Mouse (Mus musculus): ENCODE data around the gene Snrk. TPM values are rescaled to one million over a fixed set of nuclear protein-coding genes. Genes with fewer than 3 reads are reported as not detected.
A peak's percentile ranks its signal among the peaks of the same experiment; 100 is the strongest.

Snrk gene
- polyA plus RNA-seq, 1 experiment from 2014 or later = 49.4 TPM

DNA sequence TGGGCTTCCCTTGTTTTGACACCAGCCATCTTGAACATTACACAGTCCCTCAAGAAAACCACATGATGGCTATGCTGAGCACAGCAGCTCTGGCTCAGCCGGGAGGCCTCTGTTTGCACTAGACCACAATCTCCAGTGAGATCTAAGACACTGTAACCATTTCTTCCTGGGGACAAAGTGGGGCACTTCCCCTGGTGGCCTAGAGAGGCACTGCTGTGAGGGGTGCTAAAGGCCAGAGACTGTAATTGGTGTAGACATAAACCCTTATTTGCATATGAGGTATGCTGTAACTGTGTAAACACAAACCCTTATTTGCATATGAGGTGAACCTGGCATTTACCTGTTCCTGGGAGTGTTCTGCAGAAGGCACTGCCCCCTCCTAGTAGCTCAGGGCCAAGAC lies 71.7 kb downstream of the Snrk start:
- Histone ChIP-seq H3K36me3 (no peaks in the 10 kb centered on the region), H3K27me3 (replicated peaks) (no peaks in the 10 kb centered on the region), H3K4me2 (replicated peaks) (no peak overlapping the region), H3K9me3 (no peaks in the 10 kb centered on the region), H3K27ac (no peak overlapping the region), H3K9ac (no peak overlapping the region), H3K4me1 (replicated peaks) (0 out of 2 replicates have a peak, but pooled peaks cover 15% of the 10 kb centered on the region), H3K4me3 (replicated peaks) (no peak overlapping the region)
- WGBS = 36% methylated on average over 1 of the region's 1 CpGs
- peak; percentile 64; the same call in 1 of the 2 replicates for ATAC-seq

- no peak for ATAC-seq
- no peak overlapping the region for H3K9ac ChIP-seq
- H3K27me3 ChIP-seq (replicated peaks) = no peaks in the 10 kb centered on the region
- no peak overlapping the region for H3K4me2 ChIP-seq (replicated peaks)
- H3K9me3 ChIP-seq = no peaks in the 10 kb centered on the region
- H3K4me1 ChIP-seq (replicated peaks) = peaks cover 8% of the 10 kb centered on the region
- no peaks in the 10 kb centered on the region for H3K36me3 ChIP-seq
- H3K4me3 ChIP-seq (replicated peaks) = no peak overlapping the region
- no peak overlapping the region for H3K27ac ChIP-seq
- WGBS = 63% methylated on average over 5 of the region's 5 CpGs
Measured at GRCm38 (mm10) chr9:122193361-122193760, 76.3 kb downstream of the Snrk start.

GRCm38 (mm10) chr9:122193823-122194222 lies 76.8 kb downstream of the Snrk start:
- Histone ChIP-seq H3K4me2 (replicated peaks) (no peak overlapping the region), H3K9ac (no peak overlapping the region), H3K27me3 (replicated peaks) (no peaks in the 10 kb centered on the region), H3K4me1 (replicated peaks) (peaks cover 8% of the 10 kb centered on the region), H3K9me3 (no peaks in the 10 kb centered on the region), H3K27ac (no peak overlapping the region), H3K36me3 (no peaks in the 10 kb centered on the region), H3K4me3 (replicated peaks) (no peak overlapping the region)
- WGBS = 78% methylated on average over 5 of the region's 5 CpGs
- ATAC-seq = no peak

DNA sequence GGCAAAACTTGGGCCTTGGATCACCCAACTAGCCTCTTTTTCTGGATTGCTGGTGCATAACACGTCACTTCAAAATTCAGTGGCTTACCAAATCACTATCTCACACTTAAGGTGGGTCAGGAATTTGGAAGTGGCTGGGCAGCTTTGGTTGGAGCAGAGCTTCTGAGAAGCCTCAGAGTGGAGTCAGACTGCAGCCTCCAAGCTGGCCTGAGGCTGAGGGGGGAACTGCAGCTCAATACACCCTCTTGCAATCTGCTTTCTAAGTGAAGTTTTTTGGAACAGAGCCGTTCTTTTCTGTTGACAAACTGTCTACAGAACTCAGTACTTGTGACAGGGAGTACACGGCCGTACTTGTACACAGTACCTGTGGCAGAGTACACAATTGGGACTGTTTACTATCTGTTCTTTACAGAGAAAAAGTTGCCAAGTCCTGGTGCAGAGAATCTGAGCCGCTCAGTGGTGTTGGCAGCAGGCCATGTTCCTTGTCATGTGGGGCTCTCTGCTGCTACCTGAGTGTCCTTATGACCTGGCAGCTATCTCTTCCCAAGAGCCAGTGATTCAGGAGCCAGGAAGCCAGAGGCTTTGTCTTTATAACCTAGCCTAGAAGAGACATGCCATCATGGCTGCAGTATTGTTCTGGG lies 78.1 kb downstream of the Snrk start:
- Histone ChIP-seq H3K4me3 (replicated peaks) (no peak overlapping the region), H3K4me1 (replicated peaks) (peaks cover 11% of the 10 kb centered on the region), H3K36me3 (no peaks in the 10 kb centered on the region), H3K27me3 (replicated peaks) (no peaks in the 10 kb centered on the region), H3K4me2 (replicated peaks) (no peak overlapping the region), H3K9ac (no peak overlapping the region), H3K9me3 (no peaks in the 10 kb centered on the region), H3K27ac (no peak overlapping the region)
- ATAC-seq = peak; percentile 57; the same call in 1 of the 2 replicates
- WGBS = 66% methylated on average over 5 of the region's 5 CpGs

- Histone ChIP-seq H3K9ac (no peak overlapping the region), H3K27ac (no peak overlapping the region), H3K9me3 (no peaks in the 10 kb centered on the region), H3K4me2 (replicated peaks) (no peak overlapping the region), H3K4me3 (replicated peaks) (no peak overlapping the region), H3K36me3 (no peaks in the 10 kb centered on the region), H3K4me1 (replicated peaks) (peaks cover 11% of the 10 kb centered on the region), H3K27me3 (replicated peaks) (no peaks in the 10 kb centered on the region)
- WGBS = 52% methylated on average over 5 of the region's 5 CpGs
- ATAC-seq = no peak
Measured at GRCm38 (mm10) chr9:122197021-122197420, 80.0 kb downstream of the Snrk start.

GRCm38 (mm10) chr9:122198621-122199020 lies 81.6 kb downstream of the Snrk start:
- Histone ChIP-seq H3K4me1 (replicated peaks) (peaks cover 11% of the 10 kb centered on the region), H3K4me2 (replicated peaks) (no peak overlapping the region), H3K9ac (no peak overlapping the region), H3K36me3 (no peaks in the 10 kb centered on the region), H3K27me3 (replicated peaks) (no peaks in the 10 kb centered on the region), H3K27ac (no peak overlapping the region), H3K4me3 (replicated peaks) (no peak overlapping the region), H3K9me3 (no peaks in the 10 kb centered on the region)
- no peak for ATAC-seq
- 81% methylated on average over 3 of the region's 3 CpGs for WGBS

DNA sequence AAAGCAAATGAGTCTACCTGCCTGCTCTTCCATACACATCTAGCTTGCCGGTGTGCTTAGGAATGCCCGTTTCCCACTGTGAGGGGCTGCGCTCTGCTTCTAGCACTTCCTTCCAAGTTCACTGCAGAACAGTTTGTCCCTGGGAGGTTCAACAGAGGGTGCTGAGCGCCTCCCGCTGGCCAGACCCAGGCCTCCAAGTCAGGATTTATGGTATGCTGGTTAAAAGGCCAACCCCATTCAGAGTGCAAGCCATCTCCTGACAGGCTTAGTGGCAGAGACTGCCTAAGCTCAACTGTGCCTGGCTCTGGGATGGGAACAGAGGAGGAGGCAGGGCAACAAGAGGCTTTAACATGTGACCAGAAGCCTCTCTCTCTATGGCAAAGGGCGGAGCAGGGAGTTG lies 82.2 kb downstream of the Snrk start:
- Histone ChIP-seq H3K4me2 (replicated peaks) (no peak overlapping the region), H3K9ac (no peak overlapping the region), H3K36me3 (no peaks in the 10 kb centered on the region), H3K4me3 (replicated peaks) (no peak overlapping the region), H3K27ac (no peak overlapping the region), H3K4me1 (replicated peaks) (peaks cover 11% of the 10 kb centered on the region), H3K27me3 (replicated peaks) (no peaks in the 10 kb centered on the region), H3K9me3 (no peaks in the 10 kb centered on the region)
- peak; percentile 26; the same call in 1 of the 2 replicates for ATAC-seq
- 34% methylated on average over 6 of the region's 6 CpGs for WGBS

DNA sequence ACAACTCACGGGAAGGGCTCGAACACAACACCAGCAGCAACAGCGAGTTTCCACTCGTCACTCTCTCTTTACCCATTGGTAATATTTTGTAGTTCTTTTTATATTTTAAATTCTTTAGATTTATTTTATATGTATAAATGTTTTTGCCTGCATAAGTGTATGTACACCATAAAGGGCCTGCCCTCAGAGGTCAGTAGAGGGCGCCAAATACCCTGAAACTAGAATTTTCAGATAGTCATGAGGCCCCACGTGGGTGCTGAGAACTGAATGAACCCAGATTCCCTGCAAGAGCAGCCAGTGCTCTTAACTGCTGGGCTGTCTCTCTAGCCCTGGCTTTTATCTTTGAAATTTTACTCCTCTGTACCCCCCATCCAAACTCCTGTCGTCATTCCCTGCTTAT lies 87.4 kb downstream of the Snrk start:
- Histone ChIP-seq H3K27me3 (replicated peaks) (no peaks in the 10 kb centered on the region), H3K4me3 (replicated peaks) (no peak overlapping the region), H3K36me3 (no peaks in the 10 kb centered on the region), H3K4me2 (replicated peaks) (no peak overlapping the region), H3K27ac (no peak overlapping the region), H3K9me3 (no peaks in the 10 kb centered on the region), H3K4me1 (replicated peaks) (no peaks in the 10 kb centered on the region), H3K9ac (no peak overlapping the region)
- 69% methylated on average over 7 of the region's 7 CpGs for WGBS
- no peak for ATAC-seq

GRCm38 (mm10) chr9:122205543-122206200 lies 88.6 kb downstream of the Snrk start:
- H3K9me3 ChIP-seq = no peaks in the 10 kb centered on the region
- H3K4me2 ChIP-seq (replicated peaks) = no peak overlapping the region
- ATAC-seq = no peak
- H3K4me1 ChIP-seq (replicated peaks) = no peaks in the 10 kb centered on the region
- no peak overlapping the region for H3K4me3 ChIP-seq (replicated peaks)
- no peak overlapping the region for H3K27ac ChIP-seq
- WGBS = 45% methylated on average over 11 of the region's 11 CpGs
- H3K9ac ChIP-seq = no peak overlapping the region
- H3K27me3 ChIP-seq (replicated peaks) = no peaks in the 10 kb centered on the region
- no peaks in the 10 kb centered on the region for H3K36me3 ChIP-seq

- Histone ChIP-seq H3K27me3 (replicated peaks) (no peaks in the 10 kb centered on the region), H3K27ac (no peak overlapping the region), H3K4me3 (replicated peaks) (no peak overlapping the region), H3K9me3 (no peaks in the 10 kb centered on the region), H3K4me2 (replicated peaks) (no peak overlapping the region), H3K36me3 (no peaks in the 10 kb centered on the region), H3K9ac (no peak overlapping the region), H3K4me1 (replicated peaks) (no peaks in the 10 kb centered on the region)
- ATAC-seq = no peak
- WGBS = 72% methylated on average over 4 of the region's 4 CpGs
Measured at GRCm38 (mm10) chr9:122208311-122208710, 91.2 kb downstream of the Snrk start.

- Histone ChIP-seq H3K9ac (no peak overlapping the region), H3K4me3 (replicated peaks) (no peak overlapping the region), H3K4me1 (replicated peaks) (no peaks in the 10 kb centered on the region), H3K4me2 (replicated peaks) (no peak overlapping the region), H3K27me3 (replicated peaks) (no peaks in the 10 kb centered on the region), H3K27ac (no peak overlapping the region), H3K9me3 (no peaks in the 10 kb centered on the region), H3K36me3 (no peaks in the 10 kb centered on the region)
- ATAC-seq = no peak
Measured at GRCm38 (mm10) chr9:122215118-122215517, 98.1 kb downstream of the Snrk start.

GRCm38 (mm10) chr9:122216945-122217529 lies 100.0 kb downstream of the Snrk start:
- H3K9ac ChIP-seq = no peak overlapping the region
- H3K27me3 ChIP-seq (replicated peaks) = no peaks in the 10 kb centered on the region
- no peaks in the 10 kb centered on the region for H3K4me1 ChIP-seq (replicated peaks)
- no peak overlapping the region for H3K4me3 ChIP-seq (replicated peaks)
- H3K27ac ChIP-seq = no peak overlapping the region
- H3K4me2 ChIP-seq (replicated peaks) = no peak overlapping the region
- 80% methylated on average over 7 of the region's 7 CpGs for WGBS
- no peaks in the 10 kb centered on the region for H3K36me3 ChIP-seq
- no peaks in the 10 kb centered on the region for H3K9me3 ChIP-seq
- no peak for ATAC-seq

Data from intestine, embryonic 15.5 days (tissue).